Mouse (Mus musculus) lung, postnatal 4 days (tissue): ENCODE measurements around the gene Adh7.

Experiments used
- DNase-seq, 2 experiments: peaks; one replicate each; pipeline ENCODE4 v3.0.0; 2021

The Adh7 gene

DNA sequence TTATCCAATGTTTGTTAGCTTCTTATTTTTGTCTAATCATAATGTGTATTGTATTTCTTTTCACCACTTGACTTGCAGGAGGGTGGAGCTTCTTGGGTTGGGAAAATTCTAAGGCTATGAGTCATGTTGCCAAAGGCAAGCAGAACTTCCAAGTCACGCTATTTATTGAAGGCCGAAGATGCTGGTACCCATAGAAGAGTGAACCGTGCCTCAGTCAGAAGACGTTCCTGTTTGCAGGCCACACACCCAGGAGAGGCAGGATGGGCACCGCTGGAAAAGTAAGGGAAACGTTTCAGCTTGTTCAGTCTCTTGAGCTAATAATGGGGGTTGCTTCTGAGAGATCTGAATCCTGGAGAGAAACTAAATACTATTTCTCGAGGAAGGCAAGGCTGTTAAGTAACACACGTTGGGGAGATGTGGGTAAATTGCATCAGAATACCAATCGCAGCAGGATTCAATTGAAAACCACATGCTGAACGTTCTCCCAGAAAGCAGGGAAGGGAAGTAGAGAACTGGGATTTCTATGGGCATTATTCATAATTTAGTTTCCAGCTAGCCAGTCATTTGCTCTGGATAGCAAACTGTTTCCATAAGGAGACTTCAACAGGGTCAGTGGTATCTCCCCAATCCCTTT is at the start of gene Adh7:
TSS of gene Adh7 (plus strand) at position 130 of the 634 bp plus-strand sequence.
- no peak for DNase-seq

DNA sequence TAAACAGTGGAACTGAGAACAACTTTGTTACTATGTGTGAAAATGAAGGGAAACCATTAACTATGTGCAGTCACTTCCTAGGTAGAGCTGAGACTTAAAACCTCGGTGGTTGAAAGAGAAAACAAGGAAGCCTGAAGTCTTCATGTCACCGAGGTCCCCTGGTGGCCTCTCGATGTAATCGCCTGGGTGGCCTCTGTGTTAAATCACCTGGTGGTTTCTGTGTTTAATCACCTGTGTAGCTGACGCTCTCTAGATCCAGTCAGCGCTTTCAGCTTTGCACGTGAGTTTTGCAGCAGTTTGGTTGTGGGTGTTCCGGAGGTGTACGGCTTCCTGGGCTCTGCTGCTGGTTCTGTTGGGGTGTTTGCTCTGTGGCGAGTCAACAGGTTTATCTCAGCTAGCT is 44.3 kb upstream of the Adh7 start:
- no peak for DNase-seq

DNA sequence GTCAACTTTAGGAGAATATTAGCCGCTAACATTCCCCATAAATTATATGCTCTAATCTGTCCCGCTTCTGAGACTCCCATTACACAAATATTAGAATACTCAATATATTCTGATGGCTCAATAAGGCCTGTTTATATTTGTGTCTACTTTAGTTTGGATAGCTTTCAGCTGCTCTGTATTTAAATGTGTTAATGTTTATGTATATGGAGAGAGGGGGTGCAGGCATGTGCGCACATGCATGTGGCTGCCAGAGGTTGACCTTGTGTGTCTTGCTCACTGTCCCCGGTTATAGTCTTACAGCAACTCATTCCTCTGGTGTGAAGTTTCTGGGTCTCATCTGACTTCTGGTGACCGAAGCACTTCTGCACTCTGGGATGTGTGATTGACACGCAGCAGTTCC is 42.0 kb upstream of the Adh7 start:
- no peak for DNase-seq

DNA sequence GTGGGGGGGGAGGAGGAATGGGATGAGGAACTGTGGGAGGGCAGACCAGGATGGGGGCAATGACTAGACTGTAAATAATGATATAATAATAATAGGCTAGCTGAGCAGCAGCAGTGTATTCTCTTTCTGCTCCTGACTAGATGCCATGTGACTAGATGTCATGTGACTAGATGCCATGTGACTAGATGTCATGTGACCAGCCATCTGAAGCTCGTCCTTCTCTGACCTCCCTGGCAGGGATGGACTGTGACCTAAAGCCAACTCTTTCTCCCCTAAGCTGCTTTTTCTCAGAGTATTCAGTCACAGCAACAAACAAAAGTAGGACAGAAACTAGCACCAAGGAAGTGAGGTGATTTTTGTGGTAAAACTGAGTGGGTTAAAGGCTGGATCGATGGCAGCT is 35.5 kb upstream of the Adh7 start:
- no peak for DNase-seq

DNA sequence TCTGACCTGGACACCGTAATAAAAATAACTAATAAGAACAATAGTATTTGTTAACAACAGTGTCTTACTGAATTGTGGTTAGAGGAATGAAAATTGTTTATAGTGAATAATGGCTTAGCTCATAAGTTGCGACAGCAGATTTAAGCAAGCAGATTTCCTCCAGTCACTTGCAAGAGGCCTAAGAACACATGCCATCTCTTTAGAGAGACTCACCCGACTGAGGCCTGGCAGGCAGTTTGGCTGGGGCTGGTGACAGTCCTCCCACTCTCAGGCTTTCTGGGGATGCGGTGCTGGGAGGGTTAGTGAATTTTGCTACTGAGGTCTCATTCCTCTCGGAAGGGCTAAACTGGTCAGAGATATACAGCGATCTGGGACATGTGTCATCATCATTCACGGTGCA is 34.2 kb upstream of the Adh7 start:
- DNase-seq = no peak

DNA sequence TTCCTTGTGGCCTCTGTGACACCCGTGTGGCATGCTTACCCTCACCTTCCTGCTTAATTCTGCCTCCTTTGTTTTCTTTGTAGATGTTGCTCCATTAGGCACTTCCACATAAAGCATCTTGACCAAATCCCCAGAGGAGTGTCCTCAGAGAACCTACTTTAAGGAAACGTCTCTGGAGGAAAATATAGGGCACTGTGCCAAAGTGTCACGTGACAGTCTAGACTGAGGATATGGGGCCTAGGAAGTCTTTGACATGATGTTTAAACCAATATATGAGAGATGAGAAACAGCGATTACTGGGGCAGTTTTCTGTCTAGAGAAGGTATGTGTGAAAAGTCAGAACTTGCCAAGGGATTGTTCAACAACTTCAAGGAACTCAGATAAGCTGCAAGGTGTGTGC is 32.3 kb upstream of the Adh7 start:
- peak in 1 of 2 experiments; percentile 41 for DNase-seq

DNA sequence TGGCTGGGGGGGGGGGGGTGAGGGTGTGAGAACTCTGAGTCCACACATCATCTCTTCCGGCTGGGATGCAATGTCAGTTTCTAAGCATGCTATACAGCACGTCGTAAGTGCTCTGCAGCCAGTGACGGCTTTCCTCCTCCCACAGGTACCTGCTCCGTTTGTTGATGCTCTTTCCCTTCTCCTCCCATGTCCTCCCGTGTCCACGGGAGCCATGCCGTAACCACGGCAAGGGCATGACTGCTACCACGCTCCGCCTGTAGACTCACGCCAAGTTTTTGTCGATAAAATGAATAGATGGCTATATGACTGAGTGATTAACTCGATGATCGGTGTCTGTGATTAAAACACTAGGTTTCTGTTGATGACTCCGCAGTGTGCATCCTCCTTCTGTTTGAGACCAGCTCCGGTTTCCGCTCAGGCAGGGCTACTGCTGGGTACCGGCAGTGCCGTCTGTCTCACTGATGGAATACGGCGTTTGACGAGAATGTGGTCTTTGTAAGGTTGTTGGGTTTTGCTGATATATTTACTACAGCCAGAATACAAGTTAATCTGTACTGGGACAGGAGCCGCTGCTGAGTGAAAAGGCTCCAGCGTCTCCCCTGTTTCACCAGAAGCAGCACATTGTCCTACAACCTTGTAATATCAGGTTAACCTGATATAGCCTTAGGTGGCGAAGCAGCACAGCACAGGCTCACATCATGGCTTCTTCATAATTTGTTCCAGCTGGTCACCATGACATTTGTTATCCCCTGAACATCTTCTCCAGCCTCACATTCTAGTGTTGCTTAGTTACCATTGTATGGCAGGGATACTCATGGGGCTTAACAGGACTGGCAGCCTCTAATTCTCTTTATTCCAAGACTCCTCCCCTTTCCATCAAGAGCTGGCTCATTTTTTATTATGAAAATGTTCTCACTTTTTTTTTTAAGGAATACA is 31.3 kb upstream of the Adh7 start:
- no peak for DNase-seq

DNA sequence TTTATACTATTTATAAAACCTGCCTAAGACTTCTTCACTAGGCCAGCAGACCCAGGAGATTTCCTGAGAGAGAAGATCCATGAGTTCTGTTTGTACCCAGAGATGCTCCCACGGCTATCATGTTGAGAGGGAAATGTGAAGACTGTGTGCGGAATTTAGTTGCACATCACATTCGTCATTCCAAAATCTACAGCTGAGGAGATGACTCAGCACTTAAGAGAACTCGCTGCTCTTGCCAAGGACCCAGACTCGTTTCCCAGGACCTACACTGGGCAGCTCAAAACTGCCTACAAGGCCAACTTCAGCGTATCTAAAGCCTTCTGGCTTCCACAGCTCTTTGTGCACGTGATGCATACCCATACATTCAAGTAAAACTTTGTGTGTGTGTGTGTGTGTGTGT is 25.3 kb upstream of the Adh7 start:
- no peak for DNase-seq

DNA sequence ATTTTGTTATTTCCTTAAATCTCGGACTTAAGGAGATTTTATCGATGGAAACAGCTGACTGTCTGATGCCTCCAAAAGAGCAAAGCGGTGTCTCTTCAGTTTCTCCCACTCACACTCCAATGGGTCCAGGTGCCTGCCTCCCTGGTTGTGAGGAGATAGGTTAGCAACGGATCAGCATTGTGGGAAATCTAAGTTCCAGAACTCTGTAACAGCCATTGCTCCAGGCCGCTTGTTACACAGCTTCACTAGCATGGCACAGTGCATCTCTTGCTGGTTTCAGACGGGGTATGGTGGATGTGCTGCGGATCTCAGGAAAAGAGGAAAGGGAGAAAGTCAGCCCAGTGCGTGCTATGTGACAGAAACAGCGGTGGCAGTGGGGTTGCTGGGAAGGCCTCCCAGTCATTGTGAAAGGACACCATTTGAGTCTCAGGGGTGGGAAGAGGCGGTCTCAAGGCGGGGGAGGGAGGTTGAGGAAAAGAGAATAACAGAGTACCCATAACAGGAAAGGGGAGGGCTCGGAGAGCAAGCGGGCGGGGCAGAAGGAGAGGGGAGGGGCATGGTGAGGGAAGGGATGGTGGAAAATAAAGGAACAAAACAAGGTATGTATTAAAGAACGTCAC is 23.8 kb upstream of the Adh7 start, which contains the start of gene 4930579F01Rik:
TSS of gene 4930579F01Rik (minus strand) at position 143 of the 620 bp plus-strand sequence.
- DNase-seq = no peak

DNA sequence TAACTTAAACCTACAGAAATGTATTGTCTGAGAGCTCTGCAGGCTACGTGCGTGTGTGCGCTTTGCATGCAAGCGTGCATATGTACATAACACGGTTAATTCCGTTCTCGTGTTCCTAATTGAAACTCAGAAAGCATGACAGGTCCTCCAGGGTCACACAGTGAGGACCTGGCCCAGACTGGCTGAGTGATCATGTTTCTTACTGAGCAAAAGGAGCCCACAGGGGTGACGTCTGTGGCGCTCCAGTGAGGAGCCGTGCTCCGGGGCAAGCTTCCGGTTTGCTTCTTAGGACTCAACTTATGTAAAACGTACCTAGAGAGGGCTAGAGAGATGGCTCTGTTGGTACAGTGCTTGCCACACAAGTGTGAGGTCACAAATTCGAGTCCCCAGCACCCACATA is 20.5 kb upstream of the Adh7 start:
- no peak for DNase-seq

DNA sequence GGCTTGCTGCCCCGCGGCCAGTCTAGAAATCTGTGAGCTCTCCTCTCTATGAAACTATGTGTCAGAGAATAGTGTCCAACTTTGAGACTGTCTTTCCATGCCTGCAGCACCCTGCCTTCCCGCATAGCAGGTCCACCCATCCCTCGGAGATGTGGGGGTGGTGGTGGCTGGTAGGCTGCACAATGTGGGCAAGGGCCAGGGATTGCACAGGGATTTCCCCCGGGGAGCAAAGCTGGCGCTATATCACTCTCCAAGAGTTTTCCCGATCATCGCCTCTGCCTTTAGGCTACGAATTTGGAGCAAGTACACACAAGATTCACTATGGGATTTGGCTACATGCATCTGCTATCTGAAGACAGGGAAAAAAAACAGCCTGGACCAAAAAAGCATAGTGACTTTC is 20.0 kb upstream of the Adh7 start:
- DNase-seq = no peak

DNA sequence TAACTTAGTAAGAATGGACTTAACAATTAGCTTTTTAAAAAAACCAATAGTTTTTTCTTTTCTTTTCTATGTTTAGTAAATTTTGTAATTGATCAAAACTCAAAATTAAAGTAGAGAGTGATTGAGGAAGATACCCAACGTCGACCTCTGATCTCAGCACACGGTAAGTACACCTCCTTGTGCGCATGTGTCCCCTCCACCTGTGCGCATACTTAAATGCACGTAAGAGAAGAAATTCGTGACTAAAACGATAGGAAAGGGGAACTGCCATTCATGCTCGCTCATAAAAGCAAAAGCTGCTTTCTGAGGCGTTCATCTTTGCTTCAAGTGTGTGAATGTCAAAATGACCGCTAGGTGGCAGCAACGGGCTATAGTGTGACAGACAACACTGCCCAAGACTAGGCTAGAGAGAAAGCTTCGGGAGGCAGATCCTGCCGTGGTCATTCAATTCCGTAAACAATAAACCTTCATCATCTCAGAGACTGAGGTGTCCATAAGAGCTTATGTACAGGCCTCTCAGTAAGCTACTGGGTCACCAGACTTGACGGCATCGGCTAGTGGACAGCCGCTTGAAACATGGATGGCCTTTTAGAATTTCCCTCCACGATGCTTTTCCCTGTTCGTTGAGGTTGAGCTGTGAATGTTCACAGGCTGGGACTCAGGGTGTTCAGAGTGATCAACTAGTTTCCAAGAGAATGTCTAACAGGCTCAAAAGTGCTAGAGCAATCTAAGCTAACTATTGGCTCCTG is 19.4 kb upstream of the Adh7 start:
- peak; percentile 69 to 85 for DNase-seq

DNA sequence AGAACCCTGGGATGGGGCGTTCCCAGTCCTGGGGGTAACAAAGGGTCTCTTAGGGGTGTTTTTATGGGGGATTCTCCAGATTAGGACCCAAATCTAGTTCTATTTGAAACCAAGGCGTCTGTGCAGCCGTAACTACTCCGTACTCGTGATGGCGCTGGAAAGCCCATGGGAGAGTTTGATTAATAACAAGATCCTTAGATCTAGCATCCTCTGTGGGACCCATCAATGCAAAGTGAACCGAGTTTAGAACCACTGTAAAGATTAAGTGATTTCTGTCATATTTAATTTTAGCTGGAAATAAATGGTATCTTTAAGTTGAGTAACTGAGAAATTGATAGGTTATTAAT is 18.9 kb upstream of the Adh7 start:
- no peak for DNase-seq

DNA sequence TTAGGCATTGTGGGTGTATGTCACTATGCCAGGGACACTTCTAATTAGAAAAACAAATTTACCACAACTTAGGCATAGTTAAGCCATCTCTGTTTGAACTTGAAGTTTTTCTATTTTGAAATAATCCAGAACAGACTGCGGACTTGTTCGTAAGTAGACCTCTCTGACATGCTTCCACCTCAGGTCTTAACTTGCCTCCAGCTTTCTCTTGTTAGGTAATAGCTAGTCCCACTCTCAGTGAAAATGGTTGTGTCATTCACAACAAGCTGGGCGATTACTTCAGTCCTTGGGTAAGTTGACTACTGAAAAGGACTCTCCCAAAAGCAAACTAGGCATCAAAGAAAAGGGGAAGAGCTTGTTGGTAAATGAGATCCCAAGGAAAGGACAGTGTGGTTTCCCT is 8.7 kb upstream of the Adh7 start:
- no peak for DNase-seq

DNA sequence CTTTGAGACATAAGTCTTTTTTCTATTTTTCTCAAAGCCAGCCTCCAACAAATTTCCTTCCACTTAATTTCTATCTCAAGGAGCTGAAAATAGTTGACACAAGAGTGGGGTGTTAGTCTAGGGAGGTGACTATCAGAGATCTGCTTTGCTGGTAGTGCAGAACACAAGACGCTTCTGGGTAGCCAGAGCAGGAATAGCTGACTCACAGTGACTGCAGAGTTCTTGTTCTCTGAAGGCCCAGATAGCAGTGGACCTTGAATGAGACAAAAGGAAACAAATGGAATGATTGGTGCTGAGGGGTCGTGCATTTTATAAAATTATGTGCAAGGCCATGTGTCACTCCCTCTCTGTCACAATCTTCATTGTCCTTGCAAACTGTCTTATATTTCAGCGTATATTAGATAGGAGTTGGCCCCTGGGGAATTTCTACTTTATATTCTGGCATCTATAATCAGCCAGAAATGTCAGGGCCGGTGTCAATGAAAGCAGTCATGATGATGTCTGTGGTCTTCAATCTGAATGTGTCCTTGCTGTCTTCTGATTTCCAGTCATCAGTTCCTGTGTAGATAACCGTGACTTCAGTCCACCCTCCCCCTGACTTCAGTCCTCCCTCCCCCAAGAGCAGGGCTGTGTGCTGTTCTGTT is 7.0 kb upstream of the Adh7 start:
- DNase-seq = no peak

DNA sequence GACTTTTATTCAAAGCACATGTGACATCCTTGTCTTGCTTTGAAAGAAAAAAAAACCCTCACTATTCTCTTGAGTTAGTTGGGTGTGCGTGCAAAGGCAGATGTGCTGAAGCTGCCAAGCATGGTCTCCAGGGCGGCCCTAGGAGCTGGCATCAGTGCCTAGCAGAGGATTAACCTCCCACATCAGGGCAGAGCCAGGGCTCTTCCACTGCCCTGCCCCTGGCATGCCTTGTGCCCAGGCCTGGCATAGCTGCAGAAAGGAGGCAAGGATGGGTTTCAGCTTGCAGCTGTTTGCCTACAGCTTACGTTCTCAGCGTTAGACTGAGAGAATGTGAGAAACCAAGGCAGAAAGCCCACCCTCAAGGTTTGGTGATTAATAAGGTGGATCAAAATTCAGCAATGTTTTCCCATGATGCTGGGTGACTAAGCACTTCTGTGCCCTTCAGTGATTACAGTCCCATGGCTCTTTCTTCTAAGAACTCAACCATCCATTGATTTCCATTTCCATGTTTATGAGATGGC is 5.1 kb upstream of the Adh7 start:
- DNase-seq = no peak

DNA sequence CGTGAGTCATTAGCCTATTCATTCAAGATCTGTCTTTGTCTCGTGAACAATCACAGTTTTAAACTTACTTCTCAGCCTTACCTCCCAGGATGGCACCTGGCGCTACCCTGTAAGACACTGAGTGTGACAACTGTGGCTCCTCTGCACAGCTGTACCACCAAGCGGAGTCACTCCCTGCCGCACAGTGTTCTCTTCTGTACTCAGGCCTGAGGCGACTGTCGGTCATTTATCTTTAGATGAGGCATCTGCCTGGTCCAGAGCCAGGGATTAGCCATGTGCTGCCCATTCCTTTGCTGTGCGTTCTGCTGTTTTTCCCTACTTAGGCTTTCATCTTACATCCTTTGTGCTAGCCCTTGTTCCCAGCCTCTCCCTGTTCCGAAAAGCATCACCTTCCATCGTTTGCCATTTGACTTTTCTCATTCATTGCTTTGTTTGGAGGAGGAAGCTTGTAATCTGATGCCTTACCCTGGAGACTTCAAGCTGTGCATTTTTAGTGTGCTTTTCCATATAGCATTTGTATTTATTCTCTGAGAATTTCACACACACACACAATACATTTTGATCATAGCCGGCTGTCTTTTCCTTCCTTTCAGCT is 2.1 kb upstream of the Adh7 start:
- no peak for DNase-seq

DNA sequence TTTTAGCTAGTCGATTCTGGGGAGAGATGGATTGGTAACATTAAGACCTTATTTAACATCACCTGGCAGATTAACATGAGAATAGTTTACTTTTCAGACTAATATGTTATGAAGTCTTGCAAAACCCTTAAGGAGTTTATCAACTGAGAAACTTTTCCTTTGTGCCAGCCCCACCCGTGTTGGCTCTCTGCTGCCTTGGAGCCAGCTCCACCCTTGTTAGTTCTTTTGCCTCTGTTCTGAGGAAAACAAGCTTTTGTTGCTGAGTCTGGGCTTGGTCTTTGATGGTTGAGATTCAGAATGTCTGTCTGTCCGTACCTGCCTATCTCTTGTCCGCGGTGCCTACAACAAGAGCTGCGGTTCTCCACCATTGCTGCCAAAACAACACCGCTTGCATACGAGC is 1.5 kb upstream of the Adh7 start:
- no peak for DNase-seq

DNA sequence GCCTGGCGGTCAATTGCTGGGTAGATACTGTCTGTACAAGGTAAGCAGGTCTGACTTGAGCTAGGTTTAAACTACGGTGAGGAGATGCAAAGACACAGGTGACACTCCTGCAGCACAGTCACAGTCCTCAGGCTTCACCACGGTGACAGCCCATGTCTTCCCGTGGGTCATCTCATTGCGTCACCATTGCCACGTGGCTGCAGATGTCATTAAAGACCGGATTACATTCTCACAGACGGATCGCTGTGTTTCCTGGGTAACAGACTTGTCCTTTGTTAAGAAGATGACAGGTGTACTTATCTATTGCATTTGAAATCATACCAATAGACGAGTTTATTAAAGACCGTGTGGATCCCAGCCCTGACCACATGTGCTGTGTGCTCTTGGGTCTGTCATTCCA is 3.6 kb downstream of the Adh7 start:
- DNase-seq = no peak

DNA sequence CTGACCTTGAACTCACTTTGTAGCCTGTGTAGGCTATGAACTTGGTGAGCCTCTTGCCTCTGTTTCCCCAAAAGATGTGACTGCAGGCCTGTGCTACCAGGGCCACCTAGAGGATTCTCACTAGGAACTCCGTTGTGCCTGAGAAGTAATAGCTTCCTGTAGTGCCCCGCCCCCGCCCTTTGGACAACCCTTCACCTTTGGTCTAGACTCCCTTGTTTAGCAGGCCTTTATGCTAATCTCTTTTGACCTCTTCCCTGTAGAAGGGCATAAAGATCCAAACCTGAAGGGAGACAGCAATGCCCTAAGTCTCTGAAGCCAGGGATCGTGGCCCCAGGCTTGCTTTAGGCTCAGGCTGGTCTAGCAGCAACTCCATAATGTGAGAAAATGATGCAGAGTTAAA is 5.0 kb downstream of the Adh7 start:
- DNase-seq = no peak

DNA sequence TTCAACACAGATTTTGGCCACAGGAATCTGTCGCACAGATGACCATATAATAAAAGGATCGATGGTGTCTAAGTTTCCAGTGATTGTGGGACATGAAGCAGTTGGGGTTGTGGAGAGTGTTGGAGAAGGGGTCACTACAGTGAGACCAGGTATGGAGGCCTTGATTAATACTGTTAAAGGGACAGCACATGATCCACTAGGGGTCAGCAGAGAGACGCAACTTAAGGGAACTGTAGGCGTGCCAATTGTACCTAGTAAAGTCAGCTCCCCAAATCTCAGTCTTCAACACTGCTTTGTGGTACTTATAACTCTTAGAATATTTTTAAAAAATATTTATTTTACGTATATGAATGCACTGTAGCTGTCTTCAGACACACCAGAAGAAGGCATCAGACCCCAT is 5.4 kb downstream of the Adh7 start:
- DNase-seq = peak in 1 of 2 experiments; percentile 66

DNA sequence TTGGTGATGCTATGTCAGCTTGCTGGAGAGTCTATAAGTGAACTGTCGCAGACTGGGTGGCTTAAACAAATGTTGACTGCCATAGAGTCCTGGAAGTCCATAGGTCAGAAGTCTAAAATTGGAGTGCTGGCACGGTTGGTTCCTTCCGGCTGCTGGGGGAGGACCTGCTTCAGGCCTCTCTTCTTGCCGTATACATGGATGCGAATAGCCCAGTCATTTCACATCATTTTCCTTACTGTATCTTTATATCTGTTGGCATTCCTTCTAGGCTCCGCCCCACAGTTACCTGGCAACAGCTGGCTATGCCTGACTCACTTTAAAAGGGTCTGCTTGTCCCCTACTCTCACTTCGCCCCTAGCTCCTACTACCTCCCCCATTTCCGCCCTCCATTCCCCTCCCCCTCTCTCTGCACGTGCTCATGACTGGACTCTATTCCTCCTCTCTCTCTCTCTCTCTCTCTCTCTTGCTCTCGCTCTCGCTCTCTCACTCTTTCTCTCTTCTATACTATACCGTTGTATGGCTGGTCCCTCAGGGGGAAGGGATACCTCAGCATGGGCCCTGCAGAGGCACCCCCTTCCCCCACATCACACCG is 6.9 kb downstream of the Adh7 start:
- DNase-seq = no peak
